Mouse (Mus musculus) heart, embryonic 12.5 days (tissue): ENCODE results near the gene Ddx54. TPM values are rescaled to one million over a fixed set of nuclear protein-coding genes. Genes with fewer than 3 reads are reported as not detected.

Experiments used
- ATAC-seq: fragments of 200-750 bp; cut with Nextera tagmentation; 2 replicates; pipeline ENCODE4 v1.8.0; 2017; ENCODE audit warnings: moderate TSS enrichment, moderate library complexity; ENCODE audit not compliant: insufficient number of reproducible peaks, low FRiP score
- H3K27ac ChIP-seq: fragments of 300-500 bp; sonication (generic); 2 replicates; pipeline ENCODE4 v1.5.1; 2016; ENCODE audit warnings: mild to moderate bottlenecking, moderate library complexity; ENCODE audit not compliant: poor library complexity, severe bottlenecking
- H3K27me3 ChIP-seq: fragments of 300-500 bp; sonication (generic); replicated peaks from 2 replicates; pipeline ENCODE4 v1.6.1; 2016; ENCODE audit warnings: mild to moderate bottlenecking, moderate library complexity
- H3K36me3 ChIP-seq: fragments of 300-500 bp; sonication (generic); 2 replicates; pipeline ENCODE4 v1.6.1; 2016; ENCODE audit warnings: mild to moderate bottlenecking, moderate library complexity
- H3K4me1 ChIP-seq: fragments of 300-500 bp; sonication (generic); replicated peaks from 2 replicates; pipeline ENCODE4 v1.6.1; 2016; ENCODE audit warnings: mild to moderate bottlenecking
- H3K4me2 ChIP-seq: fragments of 300-500 bp; sonication (generic); 2 replicates; pipeline ENCODE4 v1.6.1; 2016; ENCODE audit warnings: mild to moderate bottlenecking, moderate library complexity
- H3K4me3 ChIP-seq: fragments of 300-500 bp; sonication (generic); 2 replicates; pipeline ENCODE4 v1.5.1; 2016; ENCODE audit warnings: mild to moderate bottlenecking
- H3K9ac ChIP-seq: fragments of 300-500 bp; sonication (generic); 2 replicates; pipeline ENCODE4 v1.6.1; 2016; ENCODE audit warnings: mild to moderate bottlenecking, moderate library complexity
- H3K9me3 ChIP-seq: fragments of 300-500 bp; sonication (generic); replicated peaks from 2 replicates; pipeline ENCODE4 v1.6.1; 2016; ENCODE audit warnings: mild to moderate bottlenecking, moderate library complexity
- WGBS: fragments of 180-500 bp; shearing (Covaris S2); methylation state at CpG from one replicate; pipeline ENCODE4 v1.1.7; 2016; 5-methylcytosine and 5-hydroxymethylcytosine counted together
- polyA plus RNA-seq: library from polyadenylated mRNA; unstranded; fragments of >200 nt; fragmentation: Nextera tagmentation; extraction: Ambion mirVana; gene quantifications from 2 replicates; pipeline ENCODE4 v1.2.1, GENCODE M21; 2016

Gene Ddx54
- 38.7 and 38.8 TPM in 2 replicates for polyA plus RNA-seq

- 0% methylated on average over 22 of the region's 22 CpGs for WGBS
- ATAC-seq, result peak; percentile 90
- Histone ChIP-seq H3K4me1 (peaks cover 18% of the 10 kb centered on the region), H3K36me3 (peaks cover 35% of the 10 kb centered on the region), H3K9me3 (peaks cover 5% of the 10 kb centered on the region; the same call in 1 of the 2 replicates), H3K4me2 (peak within 1 kb of the TSS; percentile 95), H3K9ac (peak within 1 kb of the TSS; percentile 82), H3K4me3 (peak within 1 kb of the TSS; percentile 69), H3K27me3 (no peaks in the 10 kb centered on the region), H3K27ac (peak within 1 kb of the TSS; percentile 69)
Measured at GRCm38 (mm10) chr5:120612442-120612821, at the start of gene Ddx54, which contains the start of gene Rita1. Ddx54 (plus strand) TSS chr5:120612739. Rita1 (minus strand) TSS chr5:120612589.

- 43% methylated on average over 28 of the region's 28 CpGs for WGBS
- Histone ChIP-seq H3K27ac (peak overlapping the region; percentile 72), H3K9ac (peak overlapping the region; percentile 58; the same call in 1 of the 2 replicates), H3K9me3 (no peaks in the 10 kb centered on the region), H3K4me1 (peaks cover 79% of the 10 kb centered on the region), H3K36me3 (no peaks in the 10 kb centered on the region), H3K27me3 (no peaks in the 10 kb centered on the region), H3K4me2 (peak overlapping the region; percentile 27; the same call in 1 of the 2 replicates), H3K4me3 (no peak overlapping the region)
- ATAC-seq, result peak; percentile 82
Measured at GRCm38 (mm10) chr5:120562956-120563913, 49.3 kb upstream of the Ddx54 start.

GRCm38 (mm10) chr5:120563914-120564311, 48.6 kb upstream of the Ddx54 start:
- Histone ChIP-seq H3K36me3 (no peaks in the 10 kb centered on the region), H3K9me3 (no peaks in the 10 kb centered on the region), H3K9ac (no peak overlapping the region), H3K27ac (peak overlapping the region; percentile 72), H3K27me3 (no peaks in the 10 kb centered on the region), H3K4me2 (no peak overlapping the region), H3K4me3 (no peak overlapping the region), H3K4me1 (peaks cover 79% of the 10 kb centered on the region)
- no peak for ATAC-seq
- WGBS, result 41% methylated on average over 4 of the region's 4 CpGs

- no peaks in the 10 kb centered on the region for H3K36me3 ChIP-seq
- WGBS, result 67% methylated on average over 15 of the region's 15 CpGs
- no peak for ATAC-seq
- H3K4me1 ChIP-seq, result peaks cover 82% of the 10 kb centered on the region
- no peak overlapping the region for H3K4me2 ChIP-seq
- H3K9me3 ChIP-seq, result no peaks in the 10 kb centered on the region
- H3K4me3 ChIP-seq, result no peak overlapping the region
- no peak overlapping the region for H3K9ac ChIP-seq
- peak overlapping the region; percentile 64 for H3K27ac ChIP-seq
- H3K27me3 ChIP-seq, result no peaks in the 10 kb centered on the region
Measured at GRCm38 (mm10) chr5:120565171-120565905, 47.2 kb upstream of the Ddx54 start.

- peak overlapping the region; percentile 64 for H3K27ac ChIP-seq
- no peaks in the 10 kb centered on the region for H3K36me3 ChIP-seq
- peaks cover 83% of the 10 kb centered on the region for H3K4me1 ChIP-seq
- H3K9ac ChIP-seq, result peak overlapping the region; percentile 10; the same call in 1 of the 2 replicates
- H3K9me3 ChIP-seq, result no peaks in the 10 kb centered on the region
- no peak overlapping the region for H3K4me2 ChIP-seq
- H3K27me3 ChIP-seq, result no peaks in the 10 kb centered on the region
- no peak overlapping the region for H3K4me3 ChIP-seq
- WGBS, result 66% methylated on average over 5 of the region's 5 CpGs
- no peak for ATAC-seq
Measured at GRCm38 (mm10) chr5:120566101-120566500, 46.4 kb upstream of the Ddx54 start.

GRCm38 (mm10) chr5:120566681-120567252, 45.8 kb upstream of the Ddx54 start:
- 0 out of 2 replicates have a peak overlapping the region, but pooled peaks have one; percentile 19 for H3K9ac ChIP-seq
- no peaks in the 10 kb centered on the region for H3K27me3 ChIP-seq
- 42% methylated on average over 9 of the region's 9 CpGs for WGBS
- H3K4me3 ChIP-seq, result no peak overlapping the region
- no peaks in the 10 kb centered on the region for H3K9me3 ChIP-seq
- ATAC-seq, result no peak
- H3K4me1 ChIP-seq, result peaks cover 88% of the 10 kb centered on the region
- no peak overlapping the region for H3K4me2 ChIP-seq
- no peaks in the 10 kb centered on the region for H3K36me3 ChIP-seq
- peak overlapping the region; percentile 64 for H3K27ac ChIP-seq

- Histone ChIP-seq H3K4me3 (no peak overlapping the region), H3K9me3 (no peaks in the 10 kb centered on the region), H3K4me2 (no peak overlapping the region), H3K36me3 (no peaks in the 10 kb centered on the region), H3K27ac (peak overlapping the region; percentile 64; the same call in 1 of the 2 replicates), H3K9ac (0 out of 2 replicates have a peak overlapping the region, but pooled peaks have one; percentile 19), H3K4me1 (peaks cover 91% of the 10 kb centered on the region), H3K27me3 (no peaks in the 10 kb centered on the region)
- WGBS, result 49% methylated on average over 21 of the region's 21 CpGs
- no peak for ATAC-seq
Measured at GRCm38 (mm10) chr5:120567253-120567701, 45.3 kb upstream of the Ddx54 start.

GRCm38 (mm10) chr5:120567761-120568211, 44.8 kb upstream of the Ddx54 start:
- ATAC-seq, result no peak

GRCm38 (mm10) chr5:120568336-120568768, 44.2 kb upstream of the Ddx54 start:
- 67% methylated on average over 9 of the region's 9 CpGs for WGBS
- Histone ChIP-seq H3K4me2 (no peak overlapping the region), H3K27me3 (no peaks in the 10 kb centered on the region), H3K27ac (no peak overlapping the region), H3K36me3 (no peaks in the 10 kb centered on the region), H3K9ac (no peak overlapping the region), H3K4me3 (no peak overlapping the region), H3K4me1 (peaks cover 86% of the 10 kb centered on the region), H3K9me3 (no peaks in the 10 kb centered on the region)
- no peak for ATAC-seq

More at GRCm38 (mm10) chr5:120567761-120568211, 44.8 kb upstream of the Ddx54 start:
- Histone ChIP-seq H3K27me3 (no peaks in the 10 kb centered on the region), H3K9ac (no peak overlapping the region), H3K4me3 (no peak overlapping the region), H3K4me1 (peaks cover 89% of the 10 kb centered on the region), H3K9me3 (no peaks in the 10 kb centered on the region), H3K27ac (no peak overlapping the region), H3K4me2 (no peak overlapping the region), H3K36me3 (no peaks in the 10 kb centered on the region)
- 63% methylated on average over 14 of the region's 14 CpGs for WGBS

- H3K9me3 ChIP-seq, result no peaks in the 10 kb centered on the region
- no peak overlapping the region for H3K9ac ChIP-seq
- no peaks in the 10 kb centered on the region for H3K36me3 ChIP-seq
- H3K27ac ChIP-seq, result no peak overlapping the region
- no peak overlapping the region for H3K4me2 ChIP-seq
- no peak overlapping the region for H3K4me3 ChIP-seq
- 48% methylated on average over 4 of the region's 4 CpGs for WGBS
- peaks cover 86% of the 10 kb centered on the region for H3K4me1 ChIP-seq
- ATAC-seq, result no peak
- H3K27me3 ChIP-seq, result no peaks in the 10 kb centered on the region
Measured at GRCm38 (mm10) chr5:120568964-120569363, 43.6 kb upstream of the Ddx54 start.
